Mouse (Mus musculus) heart, adult 2 months (tissue): ENCODE measurements around the gene Kcnma1.

Experiments used
- EP300 ChIP-seq: fragments of 200-500 bp; IDR thresholded peaks from 2 replicates; pipeline ENCODE4 v1.6.1; 2011; ENCODE audit warnings: low read depth, low read length, control low read depth; ENCODE audit not compliant: insufficient read depth
- POLR2A ChIP-seq: fragments of 200-500 bp; IDR thresholded peaks from 2 replicates; pipeline ENCODE4 v1.6.1; 2011; ENCODE audit warnings: mild to moderate bottlenecking, low read depth, low read length, control low read depth; ENCODE audit not compliant: insufficient read depth

DNA sequence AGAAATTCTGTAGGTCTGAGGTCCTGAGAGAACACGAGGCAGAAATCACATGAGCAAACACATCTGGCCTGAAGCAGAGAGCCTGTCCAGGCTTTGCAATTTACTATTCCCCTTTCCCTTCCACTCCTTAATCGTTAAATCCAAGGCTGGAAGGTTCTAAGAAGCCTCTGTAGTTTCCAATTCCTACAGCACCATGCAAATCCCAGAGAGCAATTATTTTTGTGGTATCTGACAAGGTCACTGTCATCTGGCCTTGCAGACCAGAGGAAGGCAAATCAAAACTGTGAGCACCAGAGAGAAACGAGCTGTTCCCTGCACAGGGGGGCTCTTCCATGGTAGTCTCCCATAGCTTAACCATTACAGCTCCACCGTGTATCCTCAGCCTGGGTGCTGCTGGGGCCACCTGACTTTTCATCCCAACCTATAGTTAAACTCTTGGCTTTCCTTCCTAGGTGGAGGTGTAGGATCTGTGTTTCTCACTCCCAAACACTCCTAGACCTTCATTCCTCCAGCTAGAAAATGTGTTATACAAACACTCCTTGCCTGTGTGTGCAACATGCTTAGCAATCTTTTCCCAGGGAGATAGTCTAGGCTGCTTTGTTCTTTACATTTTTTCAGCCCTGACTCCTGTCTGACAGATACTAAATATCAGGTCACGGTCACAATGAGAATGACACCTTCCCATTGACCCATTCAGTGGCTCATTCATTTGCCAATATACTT lies 461.9 kb downstream of the Kcnma1 start:
- TF ChIP-seq POLR2A, result no peak
- no peak for TF ChIP-seq EP300
